Mouse (Mus musculus) brain, adult 10 weeks (tissue): ENCODE measurements around the gene Nudt12. TPM values are rescaled to one million over a fixed set of nuclear protein-coding genes. Genes with fewer than 3 reads are reported as not detected.

Experiments
- polyA plus RNA-seq: library from polyadenylated mRNA; stranded (reverse); fragments of 350-450 nt; fragmentation: Illumina TruSeq; extraction: RNeasy Lipid Tissue Mini Kit (QIAGEN cat#74804); gene quantifications from one replicate; pipeline ENCODE4 v1.2.3, GENCODE M21; 2015; ENCODE audit warnings: low read depth, low replicate concordance

The Nudt12 gene
- 11.5 TPM for polyA plus RNA-seq

GRCm38 (mm10) chr17:59013091-59013459 is at the start of gene Nudt12:
Nudt12 (minus strand) TSS chr17:59013372.

GRCm38 (mm10) chr17:58991275-58991674 is 21.9 kb downstream of the Nudt12 start, which contains the start of gene Pdzph1:
Pdzph1 (minus strand) TSS chr17:58991375.

Other genes with a start within 250 kb of the Nudt12 start
- 8.6 TPM for gene Pdzph1, start 22.0 kb downstream of the Nudt12 start, polyA plus RNA-seq